In genomic region chr7:132242617-132243141, GRCm38 (mm10) we compare ENCODE assay signal across 8 mouse cellular contexts.
DNase-seq lines count a peak whose midpoint lies in the region; ATAC-seq lines count a peak whose summit lies in the region.
"Had no signal": no experiment of that assay in that cellular context is flagged by ENCODE, and none has a peak within 500 bp of the region (broad histone marks: within the 10 kb centered on the region; RNA-seq: fewer than 3 reads in every experiment).

No protein-coding gene starts in this region.

- no peak overlapping the region for H3K4me3 ChIP-seq in midbrain, embryonic 11.5 days (ENCODE audit: low read depth, low read length)
- H3K4me3 ChIP-seq in midbrain, embryonic 16.5 days (ENCODE audit: low read depth, low read length) = no peak overlapping the region
- H3K4me3 ChIP-seq: erythroblast, embryonic 14.5 days had no signal

- no peak overlapping the region for H3K27ac ChIP-seq in midbrain, embryonic 11.5 days (ENCODE audit: low read depth, low read length)
- no peak overlapping the region for H3K27ac ChIP-seq in midbrain, embryonic 16.5 days (ENCODE audit: low read length)

- no peaks in the 10 kb centered on the region for H3K27me3 ChIP-seq in midbrain, embryonic 11.5 days (ENCODE audit: control insufficient read depth, insufficient read depth, low read length)
- no peaks in the 10 kb centered on the region for H3K27me3 ChIP-seq in midbrain, embryonic 16.5 days (ENCODE audit: control insufficient read depth, insufficient read depth, low read depth, low read length)

- 0 out of 2 replicates have a peak, but pooled peaks have one; percentile 29 for ATAC-seq in midbrain, embryonic 11.5 days (ENCODE audit: low FRiP score)
- ATAC-seq in midbrain, embryonic 16.5 days = no peak
- ATAC-seq in megakaryocyte-erythroid progenitor cell, adult 5-6 weeks (replicated peaks; ENCODE audit: low FRiP score, low TSS enrichment, poor library complexity, severe bottlenecking) = peak; percentile 93

- DNase-seq in midbrain, embryonic 11.5 days (ENCODE audit: low spot score, missing footprints) = no peak
- peak; percentile 78 for DNase-seq in adrenal gland, postnatal 14 days
- peak; percentile 26 for DNase-seq in kidney, adult 9 months
- DNase-seq in urinary bladder, postnatal 25 days (ENCODE audit: low spot score) = no peak
- no peak for DNase-seq in layer of hippocampus, adult 18-20 months (ENCODE audit: low spot score in 2 of 2)

- H3K4me2 ChIP-seq in midbrain, embryonic 11.5 days = no peak overlapping the region
- H3K4me2 ChIP-seq in midbrain, embryonic 16.5 days (ENCODE audit: low read length) = no peak overlapping the region

- WGBS in midbrain, embryonic 11.5 days = 55% methylated on average over 4 of the region's 4 CpGs
- WGBS in midbrain, embryonic 16.5 days = 53% methylated on average over 4 of the region's 4 CpGs

- no peaks in the 10 kb centered on the region for H3K9me3 ChIP-seq in midbrain, embryonic 11.5 days (ENCODE audit: control insufficient read depth, low read length)
- no peaks in the 10 kb centered on the region for H3K9me3 ChIP-seq in midbrain, embryonic 16.5 days (replicated peaks; ENCODE audit: control insufficient read depth, low read length, poor library complexity, severe bottlenecking)

- H3K36me3 ChIP-seq in midbrain, embryonic 11.5 days (ENCODE audit: control insufficient read depth, insufficient read depth, low read length) = peaks cover 5% of the 10 kb centered on the region; the same call in 1 of the 2 replicates
- H3K36me3 ChIP-seq in midbrain, embryonic 16.5 days (ENCODE audit: control insufficient read depth, insufficient read depth, low read length) = no peaks in the 10 kb centered on the region

- H3K9ac ChIP-seq in midbrain, embryonic 11.5 days (ENCODE audit: low read length) = no peak overlapping the region
- no peak overlapping the region for H3K9ac ChIP-seq in midbrain, embryonic 16.5 days (ENCODE audit: low read depth, low read length)

- peaks cover 20% of the 10 kb centered on the region for H3K4me1 ChIP-seq in midbrain, embryonic 11.5 days (ENCODE audit: control insufficient read depth, insufficient read depth, low read length)
- peaks cover 12% of the 10 kb centered on the region for H3K4me1 ChIP-seq in midbrain, embryonic 16.5 days (ENCODE audit: control insufficient read depth, insufficient read depth, low read length)

Comparison
In these comparisons a context has a peak if more than half of its experiments do, and no peak if none do; other contexts are left out.
1. DNase-seq: peak in adrenal gland, postnatal 14 days (single experiment) and kidney, adult 9 months (single experiment); none in midbrain, embryonic 11.5 days (single experiment), urinary bladder, postnatal 25 days (single experiment) and layer of hippocampus, adult 18-20 months (0 of 2).